Mouse (Mus musculus) embryonic facial prominence, embryonic 15.5 days (tissue): Measurements from ENCODE around the gene Dcun1d3. TPM values are rescaled to one million over a fixed set of nuclear protein-coding genes. Genes with fewer than 3 reads are reported as not detected.

Experiments used
- polyA plus RNA-seq: library from polyadenylated mRNA; unstranded; fragments of >200 nt; fragmentation: Nextera tagmentation; extraction: Ambion mirVana; gene quantifications from 2 replicates; pipeline ENCODE4 v1.2.1, GENCODE M21; 2015

Gene Dcun1d3
- polyA plus RNA-seq, 1 experiment from 2014 or later, result 13.3 TPM

Other genes starting within 250 kb of the Dcun1d3 start
- 11.7 and 21.4 TPM in 2 replicates for gene Acsm4, start 206.3 kb downstream of the Dcun1d3 start, polyA plus RNA-seq
- 67.7 and 70.2 TPM in 2 replicates for gene Thumpd1, start 175.5 kb downstream of the Dcun1d3 start, polyA plus RNA-seq
- gene Acsm3, start 135.4 kb downstream of the Dcun1d3 start, polyA plus RNA-seq, result 0.52 and 0.54 TPM in 2 replicates
- 19.4 and 20.1 TPM in 2 replicates for gene Rexo5, start 102.3 kb downstream of the Dcun1d3 start, polyA plus RNA-seq
- gene Eri2, start 102.2 kb downstream of the Dcun1d3 start, polyA plus RNA-seq, result 18.5 and 19.8 TPM in 2 replicates
- 11.4 and 11.7 TPM in 2 replicates for gene Lyrm1, start 437 bp downstream of the Dcun1d3 start, polyA plus RNA-seq
- 1.1 and 2.0 TPM in 2 replicates for gene Dnah3, start 199.0 kb upstream of the Dcun1d3 start, polyA plus RNA-seq
- gene Tmem159, start 206.1 kb upstream of the Dcun1d3 start, polyA plus RNA-seq, result 31.2 and 32.2 TPM in 2 replicates
- gene Zp2, start 249.0 kb upstream of the Dcun1d3 start, polyA plus RNA-seq, result 0.09 TPM in 2 replicates